Mouse (Mus musculus) adrenal gland, postnatal 4 days (tissue): ENCODE data around the gene Hmga1b. TPM values are rescaled to one million over a fixed set of nuclear protein-coding genes. Genes with fewer than 3 reads are reported as not detected.

Experiments
- total RNA-seq, 2 experiments: library from RNA; stranded (reverse); gene quantifications; 2 replicates each; pipeline ENCODE4 v1.2.3; 2021

Gene Hmga1b
- total RNA-seq, 2 experiments from 2014 or later: 20.2 to 49.6 TPM

Other genes starting within 250 kb of the Hmga1b start
- 1 to 10 TPM; 2.5 to 9.8 TPM for gene Gcgr, start 232.1 kb upstream of the Hmga1b start, total RNA-seq
- 10 to 100 TPM; 80.6 to 84.2 TPM for gene Mcrip1, start 213.1 kb upstream of the Hmga1b start, total RNA-seq
- gene Ppp1r27, start 211.7 kb upstream of the Hmga1b start, total RNA-seq: 1 to 10 TPM; 1.3 to 5.6 TPM
- 100 to 1,000 TPM; 531 to 539 TPM for gene P4hb, start 189.5 kb upstream of the Hmga1b start, total RNA-seq
- gene Arhgdia, start 181.2 kb upstream of the Hmga1b start, total RNA-seq: 100 to 1,000 TPM; 321 to 354 TPM
- 100 to 1,000 TPM; 136 to 169 TPM for gene Alyref, start 164.4 kb upstream of the Hmga1b start, total RNA-seq
- 10 to 100 TPM; 87.4 to 90.7 TPM for gene Anapc11, start 164.4 kb upstream of the Hmga1b start, total RNA-seq
- 1 to 10 TPM; 2.4 to 5.4 TPM for gene Npb, start 154.3 kb upstream of the Hmga1b start, total RNA-seq
- 100 to 1,000 TPM; 135 to 144 TPM for gene Pcyt2, start 144.9 kb upstream of the Hmga1b start, total RNA-seq
- gene Sirt7, start 137.6 kb upstream of the Hmga1b start, total RNA-seq: 10 to 100 TPM; 49.0 to 58.1 TPM
- 10 to 100 TPM; 51.4 to 56.0 TPM for gene Mafg, start 129.2 kb upstream of the Hmga1b start, total RNA-seq
- gene Pycr1, start 119.0 kb upstream of the Hmga1b start, total RNA-seq: 1 to 10 TPM; 5.4 to 8.6 TPM
- gene Myadml2, start 114.6 kb upstream of the Hmga1b start, total RNA-seq: 1 to 10 TPM; 1.4 to 3.8 TPM
- gene Notum, start 101.6 kb upstream of the Hmga1b start, total RNA-seq: 10 to 100 TPM in 1 of 2 experiments, 1 to 10 TPM in 1; 8.6 to 14.8 TPM
- gene Aspscr1, start 89.8 kb upstream of the Hmga1b start, total RNA-seq: 100 to 1,000 TPM; 108 to 110 TPM
- 10 to 100 TPM; 49.5 to 52.5 TPM for gene Cenpx, start 49.1 kb upstream of the Hmga1b start, total RNA-seq
- 10 to 100 TPM; 44.2 to 44.8 TPM for gene Lrrc45, start 48.9 kb upstream of the Hmga1b start, total RNA-seq
- 10 to 100 TPM; 12.7 to 17.4 TPM for gene Rac3, start 41.3 kb upstream of the Hmga1b start, total RNA-seq
- 10 to 100 TPM; 40.9 to 43.3 TPM for gene Dcxr, start 35.5 kb upstream of the Hmga1b start, total RNA-seq
- 1 to 10 TPM; 7.4 to 7.8 TPM for gene Cbr2, start 30.7 kb upstream of the Hmga1b start, total RNA-seq
- 10 to 100 TPM; 18.9 to 22.7 TPM for gene Rfng, start 21.4 kb downstream of the Hmga1b start, total RNA-seq
- gene Gps1, start 21.5 kb downstream of the Hmga1b start, total RNA-seq: 100 to 1,000 TPM; 109 to 111 TPM
- gene Dus1l, start 33.6 kb downstream of the Hmga1b start, total RNA-seq: 10 to 100 TPM; 66.8 to 71.1 TPM
- 10 to 100 TPM; 86.7 to 96.3 TPM for gene Fasn, start 61.8 kb downstream of the Hmga1b start, total RNA-seq
- 10 to 100 TPM; 14.3 to 14.4 TPM for gene Ccdc57, start 170.1 kb downstream of the Hmga1b start, total RNA-seq
- 1 to 10 TPM; 6.9 to 8.6 TPM for gene Slc16a3, start 185.7 kb downstream of the Hmga1b start, total RNA-seq
- 100 to 1,000 TPM; 165 to 166 TPM for gene Csnk1d, start 228.5 kb downstream of the Hmga1b start, total RNA-seq